Mouse (Mus musculus): Measurements from ENCODE around the gene Serpinb9b. TPM values are rescaled to one million over a fixed set of nuclear protein-coding genes. Genes with fewer than 3 reads are reported as not detected.
"Not testable (repeated sequence)": the region's sequence is repeated elsewhere in the genome, so short reads cannot be mapped to it uniquely, and the experiment has no call there.

Gene Serpinb9b
- polyA plus RNA-seq, 1 experiment from 2014 or later, result 0.05 TPM

DNA sequence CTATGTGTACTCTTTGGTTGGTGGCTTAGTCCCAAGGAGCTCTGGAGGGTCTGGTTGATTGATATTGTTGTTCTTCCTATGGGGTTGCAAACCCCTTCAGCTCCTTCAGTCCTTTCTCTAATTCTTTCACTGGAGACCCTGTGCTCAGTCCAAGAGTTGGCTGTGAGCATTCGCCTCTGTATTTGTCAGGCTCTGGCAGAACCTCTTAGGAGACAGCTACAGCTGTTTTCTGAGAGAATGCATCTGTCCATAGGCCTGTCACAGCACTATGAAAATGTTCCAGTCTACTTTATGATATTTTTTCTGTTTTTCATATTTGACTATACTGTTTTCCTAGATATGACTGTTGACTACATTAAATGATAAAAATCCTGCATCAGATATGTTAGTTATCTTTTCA, 14.8 kb upstream of the Serpinb9b start:
- H3K9me3 ChIP-seq, result no peaks in the 10 kb centered on the region
- no peaks in the 10 kb centered on the region for H3K36me3 ChIP-seq (replicated peaks)
- no peak overlapping the region for H3K27ac ChIP-seq
- 70% methylated on average over 1 of the region's 1 CpGs for WGBS
- no peak overlapping the region for H3K4me3 ChIP-seq (replicated peaks)
- ATAC-seq (ENCODE audit: low FRiP score), result no peak
- no peaks in the 10 kb centered on the region for H3K27me3 ChIP-seq
- H3K9ac ChIP-seq, result no peak overlapping the region
- H3K4me1 ChIP-seq, result no peaks in the 10 kb centered on the region
- no peak overlapping the region for H3K4me2 ChIP-seq

DNA sequence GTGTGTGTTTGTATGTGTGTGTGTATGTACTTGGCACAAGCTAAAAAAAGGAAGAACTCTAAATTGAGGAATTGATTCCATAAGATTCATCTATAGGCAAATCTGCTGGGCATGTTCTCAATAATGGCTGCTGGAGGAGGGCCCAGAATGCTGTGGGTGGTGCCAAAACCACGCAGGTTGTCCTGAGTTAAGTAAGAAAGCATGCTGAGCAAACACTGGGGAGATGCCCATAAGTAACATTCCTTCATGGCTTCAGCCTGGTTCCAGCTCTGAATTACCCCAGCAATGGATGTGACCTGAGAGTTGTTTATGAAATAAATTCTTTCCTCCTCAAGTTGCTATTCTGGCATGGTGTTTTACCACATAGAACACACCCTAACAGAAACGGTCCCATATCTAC, 13.9 kb upstream of the Serpinb9b start:
- no peak overlapping the region for H3K4me3 ChIP-seq (replicated peaks)
- H3K27me3 ChIP-seq, result no peaks in the 10 kb centered on the region
- H3K4me2 ChIP-seq, result no peak overlapping the region
- no peaks in the 10 kb centered on the region for H3K9me3 ChIP-seq
- 63% methylated on average over 2 of the region's 2 CpGs for WGBS
- H3K4me1 ChIP-seq, result no peaks in the 10 kb centered on the region
- H3K9ac ChIP-seq, result no peak overlapping the region
- H3K36me3 ChIP-seq (replicated peaks), result no peaks in the 10 kb centered on the region
- ATAC-seq (ENCODE audit: low FRiP score), result no peak
- no peak overlapping the region for H3K27ac ChIP-seq

GRCm38 (mm10) chr13:33022371-33022770, 4.8 kb upstream of the Serpinb9b start:
- H3K27me3 ChIP-seq, result no peaks in the 10 kb centered on the region
- no peak for ATAC-seq (ENCODE audit: low FRiP score)
- WGBS, result 96% methylated on average over 1 of the region's 1 CpGs
- H3K9ac ChIP-seq, result no peak overlapping the region
- H3K36me3 ChIP-seq (replicated peaks), result no peaks in the 10 kb centered on the region
- no peak overlapping the region for H3K4me2 ChIP-seq
- no peak overlapping the region for H3K4me3 ChIP-seq (replicated peaks)
- no peaks in the 10 kb centered on the region for H3K4me1 ChIP-seq
- H3K27ac ChIP-seq, result no peak overlapping the region
- 0 out of 2 replicates have a peak, but pooled peaks cover 6% of the 10 kb centered on the region for H3K9me3 ChIP-seq

DNA sequence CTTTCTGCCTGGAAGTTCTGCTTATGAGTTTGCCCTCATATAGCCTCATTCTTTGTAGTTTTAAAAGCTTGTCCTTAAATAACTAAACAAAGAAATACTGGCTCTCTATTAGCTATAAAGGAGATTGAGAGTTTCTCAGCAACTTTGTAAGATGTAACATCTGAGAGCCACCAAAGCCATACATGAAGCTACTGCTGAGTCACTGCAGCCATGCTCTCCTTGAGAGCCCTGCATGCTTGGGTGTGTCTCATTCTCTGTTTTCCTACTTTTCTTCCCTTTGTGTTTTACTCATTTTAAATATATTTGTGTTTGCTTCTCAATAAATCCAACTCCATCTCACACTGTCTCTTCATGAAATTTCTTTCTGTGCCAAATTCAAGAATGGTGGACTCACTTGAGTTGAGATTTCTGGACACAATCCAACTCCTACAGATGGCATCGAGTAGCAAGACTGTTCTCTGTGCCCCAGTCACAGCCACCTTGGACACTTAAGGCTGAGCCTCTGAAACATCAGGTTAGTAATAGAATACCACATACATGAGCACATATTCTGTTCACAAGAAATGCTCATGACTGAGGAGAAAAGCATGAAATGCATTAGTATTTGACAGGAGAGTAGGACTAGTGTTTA, 674 bp upstream of the Serpinb9b start:
- H3K27ac ChIP-seq, result no peak overlapping the region
- H3K9ac ChIP-seq, result no peak overlapping the region
- no peak overlapping the region for H3K4me3 ChIP-seq (replicated peaks)
- H3K9me3 ChIP-seq, result no peaks in the 10 kb centered on the region
- no peaks in the 10 kb centered on the region for H3K27me3 ChIP-seq
- WGBS, result 74% methylated on average over 1 of the region's 1 CpGs
- no peak for ATAC-seq (ENCODE audit: low FRiP score)
- no peaks in the 10 kb centered on the region for H3K36me3 ChIP-seq (replicated peaks)
- no peaks in the 10 kb centered on the region for H3K4me1 ChIP-seq
- no peak overlapping the region for H3K4me2 ChIP-seq

- no peaks in the 10 kb centered on the region for H3K27me3 ChIP-seq
- no peak overlapping the region for H3K4me3 ChIP-seq (replicated peaks)
- H3K27ac ChIP-seq, result no peak overlapping the region
- WGBS, result 72% methylated on average over 2 of the region's 2 CpGs
- no peak overlapping the region for H3K4me2 ChIP-seq
- ATAC-seq (ENCODE audit: low FRiP score), result no peak
- no peaks in the 10 kb centered on the region for H3K9me3 ChIP-seq
- H3K9ac ChIP-seq, result no peak overlapping the region
- H3K4me1 ChIP-seq, result no peaks in the 10 kb centered on the region
- H3K36me3 ChIP-seq (replicated peaks), result no peaks in the 10 kb centered on the region
Measured at GRCm38 (mm10) chr13:33028146-33028545, 930 bp downstream of the Serpinb9b start.

GRCm38 (mm10) chr13:33028550-33028949, 1.3 kb downstream of the Serpinb9b start:
- Histone ChIP-seq H3K4me2 (no peak overlapping the region), H3K36me3 (replicated peaks) (no peaks in the 10 kb centered on the region), H3K27ac (no peak overlapping the region), H3K4me1 (no peaks in the 10 kb centered on the region), H3K4me3 (replicated peaks) (no peak overlapping the region), H3K9me3 (no peaks in the 10 kb centered on the region), H3K27me3 (no peaks in the 10 kb centered on the region), H3K9ac (no peak overlapping the region)
- ATAC-seq (ENCODE audit: low FRiP score), result no peak
- WGBS, result 77% methylated on average over 2 of the region's 2 CpGs

GRCm38 (mm10) chr13:33029478-33029877, 2.3 kb downstream of the Serpinb9b start:
- WGBS, result 95% methylated on average over 2 of the region's 2 CpGs
- not testable (repeated sequence) for H3K9ac ChIP-seq; H3K36me3 ChIP-seq (replicated peaks); ATAC-seq (ENCODE audit: low FRiP score); H3K9me3 ChIP-seq; H3K27ac ChIP-seq; H3K4me1 ChIP-seq; H3K4me2 ChIP-seq; H3K4me3 ChIP-seq (replicated peaks); H3K27me3 ChIP-seq

DNA sequence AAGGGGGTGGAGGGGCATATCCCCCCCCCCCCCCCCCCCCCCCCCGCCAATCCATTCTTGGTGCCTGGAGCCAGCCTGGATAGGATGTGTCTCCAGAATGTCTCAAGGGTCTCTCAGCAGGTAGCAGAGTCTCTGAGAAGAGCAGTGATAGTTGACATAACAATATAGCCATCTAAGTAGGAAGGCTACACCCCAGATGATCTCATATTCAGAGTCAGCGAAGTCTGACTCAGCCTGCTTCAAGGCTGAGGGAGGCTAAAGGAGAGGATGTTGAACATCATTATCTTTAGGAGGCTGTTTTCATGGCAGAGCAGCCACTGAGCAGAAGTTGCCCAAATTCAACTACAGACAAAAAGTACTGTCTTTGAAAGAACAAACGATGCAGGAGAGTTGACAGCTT, 3.1 kb downstream of the Serpinb9b start:
- no peak overlapping the region for H3K27ac ChIP-seq
- WGBS, result 73% methylated on average over 3 of the region's 3 CpGs
- no peaks in the 10 kb centered on the region for H3K27me3 ChIP-seq
- no peak overlapping the region for H3K9ac ChIP-seq
- H3K4me1 ChIP-seq, result no peaks in the 10 kb centered on the region
- no peaks in the 10 kb centered on the region for H3K9me3 ChIP-seq
- H3K36me3 ChIP-seq (replicated peaks), result no peaks in the 10 kb centered on the region
- no peak for ATAC-seq (ENCODE audit: low FRiP score)
- H3K4me3 ChIP-seq (replicated peaks), result no peak overlapping the region
- no peak overlapping the region for H3K4me2 ChIP-seq

GRCm38 (mm10) chr13:33035506-33035905, 8.3 kb downstream of the Serpinb9b start:
- Histone ChIP-seq H3K4me2 (no peak overlapping the region), H3K27me3 (no peaks in the 10 kb centered on the region), H3K36me3 (replicated peaks) (no peaks in the 10 kb centered on the region), H3K9me3 (no peaks in the 10 kb centered on the region), H3K9ac (no peak overlapping the region), H3K4me3 (replicated peaks) (no peak overlapping the region), H3K4me1 (no peaks in the 10 kb centered on the region), H3K27ac (no peak overlapping the region)
- no peak for ATAC-seq (ENCODE audit: low FRiP score)
- 87% methylated on average over 1 of the region's 1 CpGs for WGBS

- ATAC-seq (ENCODE audit: low FRiP score), result no peak
- Histone ChIP-seq H3K27me3 (no peaks in the 10 kb centered on the region), H3K4me1 (no peaks in the 10 kb centered on the region), H3K9ac (no peak overlapping the region), H3K4me3 (replicated peaks) (no peak overlapping the region), H3K36me3 (replicated peaks) (no peaks in the 10 kb centered on the region), H3K27ac (no peak overlapping the region), H3K9me3 (no peaks in the 10 kb centered on the region), H3K4me2 (no peak overlapping the region)
- WGBS, result 92% methylated on average over 3 of the region's 3 CpGs
Measured at GRCm38 (mm10) chr13:33043542-33043941, 16.3 kb downstream of the Serpinb9b start.

DNA sequence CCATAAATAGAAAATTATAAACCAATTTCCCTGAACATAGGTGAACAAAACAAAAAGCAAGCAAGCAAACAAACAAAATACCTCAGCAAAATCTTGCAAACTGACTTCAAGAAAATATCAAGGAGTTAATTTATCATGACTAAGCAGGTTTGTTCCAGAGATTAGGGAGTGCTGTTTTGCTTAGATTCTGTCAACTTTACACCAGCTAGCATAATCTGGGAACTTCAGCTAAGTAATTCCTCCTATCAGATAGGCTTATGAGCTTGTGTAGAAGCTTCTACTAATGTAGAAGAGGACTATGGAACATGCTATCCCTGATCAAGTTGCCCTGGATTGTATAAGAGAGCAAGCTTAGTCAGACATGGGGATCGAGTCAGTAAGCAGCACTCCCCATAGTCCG, 20.0 kb downstream of the Serpinb9b start:
- H3K27ac ChIP-seq, result no peak overlapping the region
- no peak for ATAC-seq (ENCODE audit: low FRiP score)
- no peak overlapping the region for H3K4me2 ChIP-seq
- H3K9ac ChIP-seq, result no peak overlapping the region
- WGBS, result 98% methylated on average over 2 of the region's 2 CpGs
- H3K9me3 ChIP-seq, result no peaks in the 10 kb centered on the region
- H3K4me3 ChIP-seq (replicated peaks), result no peak overlapping the region
- no peaks in the 10 kb centered on the region for H3K4me1 ChIP-seq
- H3K27me3 ChIP-seq, result no peaks in the 10 kb centered on the region
- H3K36me3 ChIP-seq (replicated peaks), result no peaks in the 10 kb centered on the region

GRCm38 (mm10) chr13:33048187-33048586, 21.0 kb downstream of the Serpinb9b start:
- WGBS, result 73% methylated on average over 4 of the region's 4 CpGs
- no peak overlapping the region for H3K27ac ChIP-seq

DNA sequence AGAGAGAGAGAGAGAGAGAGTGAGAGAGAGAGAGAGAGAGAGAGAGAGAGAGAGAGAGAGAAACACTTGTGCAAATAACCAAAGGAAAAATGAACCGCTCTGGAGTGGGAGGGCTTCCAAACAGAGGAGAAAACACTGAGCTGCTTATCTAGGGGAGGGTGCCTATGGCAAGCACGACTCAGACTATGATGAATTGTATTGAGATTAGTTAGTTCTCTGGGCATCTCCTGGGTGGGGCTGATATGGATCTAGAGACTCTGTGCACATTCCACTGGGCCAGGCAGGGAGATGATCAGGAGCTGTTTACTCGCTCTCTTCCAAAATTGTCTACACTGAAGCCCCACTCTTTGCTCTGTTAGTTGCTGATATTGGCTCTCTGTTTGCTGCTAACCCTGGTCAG, 24.5 kb downstream of the Serpinb9b start:
- H3K4me1 ChIP-seq, result no peaks in the 10 kb centered on the region
- no peaks in the 10 kb centered on the region for H3K9me3 ChIP-seq
- WGBS, result 67% methylated on average over 3 of the region's 3 CpGs
- no peak overlapping the region for H3K9ac ChIP-seq
- H3K4me3 ChIP-seq (replicated peaks), result no peak overlapping the region
- no peak overlapping the region for H3K27ac ChIP-seq
- no peaks in the 10 kb centered on the region for H3K36me3 ChIP-seq (replicated peaks)
- ATAC-seq (ENCODE audit: low FRiP score), result no peak
- H3K4me2 ChIP-seq, result no peak overlapping the region
- H3K27me3 ChIP-seq, result no peaks in the 10 kb centered on the region

More at GRCm38 (mm10) chr13:33048187-33048586, 21.0 kb downstream of the Serpinb9b start:
- no peak overlapping the region for H3K9ac ChIP-seq
- no peaks in the 10 kb centered on the region for H3K9me3 ChIP-seq
- ATAC-seq (ENCODE audit: low FRiP score), result no peak
- H3K36me3 ChIP-seq (replicated peaks), result no peaks in the 10 kb centered on the region
- H3K4me2 ChIP-seq, result no peak overlapping the region
- no peak overlapping the region for H3K4me3 ChIP-seq (replicated peaks)
- H3K4me1 ChIP-seq, result no peaks in the 10 kb centered on the region
- H3K27me3 ChIP-seq, result no peaks in the 10 kb centered on the region

Data from forebrain, embryonic 12.5 days (tissue).